Mouse (Mus musculus): ENCODE data around the gene Rad23b.

- TF ChIP-seq CTCF (IDR thresholded peaks at IDR 0.05; ENCODE audit: borderline replicate concordance, insufficient read depth, low read length): no peak
- no peak for TF ChIP-seq POLR2A (IDR thresholded peaks at IDR 0.05; ENCODE audit: low read depth, low read length)
These were observed 14.0 kb downstream of the Rad23b start for GRCm38 (mm10) chr4:55363866-55364265.

Data from embryonic fibroblast, embryonic 13.5 days (primary cell).